Mouse (Mus musculus): ENCODE measurements around the gene Pan2.
A peak's percentile ranks its signal among the peaks of the same experiment; 100 is the strongest.

The Pan2 gene

GRCm38 (mm10) chr10:128336597-128336996 is 33.5 kb downstream of the Pan2 start:
- no peak for DNase-seq (ENCODE audit: low read depth, low spot score)

- peak; percentile 98 for DNase-seq (ENCODE audit: low read depth, low spot score)
Observed at GRCm38 (mm10) chr10:128337306-128338181, 34.4 kb downstream of the Pan2 start, which contains the start of gene Cs. Cs (plus strand) TSS chr10:128337734.

GRCm38 (mm10) chr10:128338415-128338814 is 35.3 kb downstream of the Pan2 start:
- DNase-seq (ENCODE audit: low read depth, low spot score): peak; percentile 41

GRCm38 (mm10) chr10:128338948-128339347 is 35.8 kb downstream of the Pan2 start:
- no peak for DNase-seq (ENCODE audit: low read depth, low spot score)

- DNase-seq (ENCODE audit: low read depth, low spot score): peak; percentile 65
Observed at GRCm38 (mm10) chr10:128340257-128340656, 37.1 kb downstream of the Pan2 start.

GRCm38 (mm10) chr10:128343436-128343835 is 40.3 kb downstream of the Pan2 start:
- peak; percentile 51 for DNase-seq (ENCODE audit: low read depth, low spot score)

GRCm38 (mm10) chr10:128344568-128345275 is 41.6 kb downstream of the Pan2 start:
- DNase-seq (ENCODE audit: low read depth, low spot score): peak; percentile 99

GRCm38 (mm10) chr10:128347541-128347940 is 44.4 kb downstream of the Pan2 start:
- no peak for DNase-seq (ENCODE audit: low read depth, low spot score)

GRCm38 (mm10) chr10:128358796-128359195 is 55.7 kb downstream of the Pan2 start:
- peak; percentile 83 for DNase-seq (ENCODE audit: low read depth, low spot score)

- no peak for DNase-seq (ENCODE audit: low read depth, low spot score)
Observed at GRCm38 (mm10) chr10:128359226-128359625, 56.1 kb downstream of the Pan2 start.

- DNase-seq (ENCODE audit: low read depth, low spot score): no peak
Observed at GRCm38 (mm10) chr10:128361836-128362235, 58.7 kb downstream of the Pan2 start.

GRCm38 (mm10) chr10:128362568-128362967 is 59.4 kb downstream of the Pan2 start:
- DNase-seq (ENCODE audit: low read depth, low spot score): peak; percentile 63

GRCm38 (mm10) chr10:128367899-128368401 is 64.8 kb downstream of the Pan2 start:
- no peak for DNase-seq (ENCODE audit: low read depth, low spot score)

- peak; percentile 90 for DNase-seq (ENCODE audit: low read depth, low spot score)
Observed at GRCm38 (mm10) chr10:128368402-128369217, 65.5 kb downstream of the Pan2 start, which contains the start of gene Coq10a. Coq10a (minus strand) TSS chr10:128368997.

GRCm38 (mm10) chr10:128369218-128369543 is 66.0 kb downstream of the Pan2 start:
- no peak for DNase-seq (ENCODE audit: low read depth, low spot score)

GRCm38 (mm10) chr10:128369599-128369998 is 66.5 kb downstream of the Pan2 start:
- no peak for DNase-seq (ENCODE audit: low read depth, low spot score)

- DNase-seq (ENCODE audit: low read depth, low spot score): no peak
Observed at GRCm38 (mm10) chr10:128370021-128370420, 66.9 kb downstream of the Pan2 start.

GRCm38 (mm10) chr10:128370601-128371000 is 67.5 kb downstream of the Pan2 start:
- no peak for DNase-seq (ENCODE audit: low read depth, low spot score)

Data from 3T3-L1 (cell line).